8 mouse cellular contexts compared by ENCODE assay signal in the genomic region with DNA sequence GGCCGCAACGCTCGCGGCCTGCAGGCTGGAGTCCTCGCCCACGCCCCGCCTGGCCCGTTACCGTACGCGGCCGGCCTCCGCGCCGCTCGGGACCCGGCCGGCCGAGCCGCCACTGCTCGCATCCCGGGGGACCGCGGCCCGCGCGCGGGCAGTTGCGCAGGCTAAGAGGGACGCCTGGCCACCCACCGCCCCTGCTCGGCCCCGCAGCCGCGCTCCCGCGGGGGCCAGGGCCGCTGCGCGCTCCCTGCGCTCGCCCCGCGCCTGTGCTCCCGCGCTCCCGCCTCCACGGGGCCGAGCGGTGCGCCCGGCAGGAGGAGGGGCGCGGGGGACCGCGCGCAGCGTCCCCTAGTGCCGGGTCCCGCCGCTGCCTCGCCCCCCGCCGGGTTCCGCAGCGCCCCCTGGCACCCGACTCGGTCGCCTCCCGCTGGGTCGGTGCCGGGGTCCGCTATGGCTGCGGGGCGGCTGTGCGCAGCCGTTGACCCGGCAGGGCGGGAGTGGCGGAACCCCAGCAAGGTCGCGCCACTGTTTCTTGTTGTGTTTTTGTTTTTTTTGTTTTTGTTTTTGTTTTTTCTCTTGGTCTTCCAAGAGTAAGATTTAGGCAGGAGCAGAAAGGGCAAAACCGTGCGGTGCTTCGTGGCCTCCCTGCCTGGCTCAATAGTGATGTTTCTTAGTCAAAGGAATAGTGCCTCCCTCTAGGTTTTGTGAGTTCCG. TPM values are rescaled to one million over a fixed set of nuclear protein-coding genes. Genes with fewer than 3 reads are reported as not detected.
DNase-seq lines count a peak whose midpoint lies in the region; ATAC-seq and TF ChIP-seq lines count a peak whose summit lies in the region.

A gene (minus strand): TSS at position 335 of the 711 bp plus-strand sequence.

- peaks cover 0 to 34% of the 10 kb centered on the region in 2 experiments; a peak in 2 of 4 replicates for H3K36me3 ChIP-seq in MEL (ENCODE audit: control insufficient read depth in 1 of 2, insufficient read depth in 2 of 2, low read length in 2 of 2)
- peaks cover 25% of the 10 kb centered on the region for H3K36me3 ChIP-seq in hindbrain, embryonic 13.5 days

- H3K4me3 ChIP-seq in MEL (ENCODE audit: control insufficient read depth in 1 of 2, insufficient read depth in 1 of 2, low read depth in 2 of 2, low read length in 2 of 2), result peak within 1 kb of the TSS; percentile 80 to 85
- peak within 1 kb of the TSS; percentile 83 for H3K4me3 ChIP-seq in hindbrain, embryonic 13.5 days

- peaks cover 8 to 52% of the 10 kb centered on the region in 2 experiments for H3K4me1 ChIP-seq in MEL (ENCODE audit: control insufficient read depth in 1 of 2, insufficient read depth in 2 of 2, low read length in 2 of 2)
- H3K4me1 ChIP-seq in hindbrain, embryonic 13.5 days (replicated peaks), result peaks cover 22% of the 10 kb centered on the region

- H3K9me3 ChIP-seq in MEL (replicated peaks; ENCODE audit: insufficient read depth, low read length), result no peaks in the 10 kb centered on the region
- no peaks in the 10 kb centered on the region for H3K9me3 ChIP-seq in hindbrain, embryonic 13.5 days

- H3K27me3 ChIP-seq in MEL (ENCODE audit: control insufficient read depth in 1 of 2, insufficient read depth in 2 of 2, low read length in 2 of 2), result no peaks in the 10 kb centered on the region
- no peaks in the 10 kb centered on the region for H3K27me3 ChIP-seq in hindbrain, embryonic 13.5 days

- DNase-seq in MEL (ENCODE audit: low read depth, low spot score), result peak; percentile 69
- DNase-seq in cerebellum, adult 8-10 months, result peak; percentile 74
- DNase-seq in frontal cortex, postnatal 36 days (ENCODE audit: low spot score in 2 of 2), result peak; percentile 73 to 74
- peak; percentile 83 to 84 for DNase-seq in layer of hippocampus, postnatal 36 days
- DNase-seq in lung, postnatal 25 days (ENCODE audit: low spot score), result peak; percentile 71
- peak; percentile 66 for DNase-seq in retina, adult 2 months (ENCODE audit: low read depth, low spot score)
- DNase-seq in thymus, postnatal 25 days, result peak; percentile 93

- peak within 1 kb of the TSS; percentile 74 for H3K4me2 ChIP-seq in hindbrain, embryonic 13.5 days

- TF ChIP-seq POLR2A in MEL (IDR thresholded peaks at IDR 0.05; ENCODE audit: control insufficient read depth in 1 of 2, insufficient read depth in 1 of 2, low read depth in 1 of 2, low read length in 2 of 2, poor library complexity in 1 of 2), result peak in 1 of 2 experiments; percentile 26; a peak in 1 of 4 replicates

- H3K79me2 ChIP-seq in MEL (ENCODE audit: control insufficient read depth, insufficient read depth, low read length, poor library complexity), result peaks cover 3% of the 10 kb centered on the region; the same call in 1 of the 2 replicates

- peak; percentile 67 for ATAC-seq in hindbrain, embryonic 13.5 days (ENCODE audit: low FRiP score)

- H3K9ac ChIP-seq in MEL (ENCODE audit: control insufficient read depth, low read depth, low read length, poor library complexity, severe bottlenecking), result peak within 1 kb of the TSS; percentile 88
- peak within 1 kb of the TSS; percentile 93 for H3K9ac ChIP-seq in hindbrain, embryonic 13.5 days

- TF ChIP-seq EP300 in MEL (IDR thresholded peaks at IDR 0.05; ENCODE audit: low read depth in 1 of 2, low read length in 2 of 2), result no peak

- H3K27ac ChIP-seq in MEL (ENCODE audit: control insufficient read depth, low read depth, low read length), result peak within 1 kb of the TSS; percentile 70
- peak within 1 kb of the TSS; percentile 90 for H3K27ac ChIP-seq in hindbrain, embryonic 13.5 days

- TF ChIP-seq RAD21 in MEL (IDR thresholded peaks at IDR 0.05; ENCODE audit: low read depth, low read length), result no peak

- under 1% methylated on average over 68 of the region's 86 CpGs for WGBS in hindbrain, embryonic 13.5 days

- TF ChIP-seq CTCF in MEL (IDR thresholded peaks at IDR 0.05 in 2 of 3, conservative IDR thresholded peaks at IDR 0.05 in 1 of 3; ENCODE audit: control insufficient read depth in 1 of 3, insufficient read depth in 1 of 3, low read depth in 2 of 3, low read length in 3 of 3, poor library complexity in 1 of 3, severe bottlenecking in 1 of 3), result peak in 2 of 3 experiments; percentile 90 to 96; a peak in 5 of 6 replicates

TF ChIP-seq in MEL, 35 proteins besides CTCF, POLR2A, EP300 and RAD21:
- TF ChIP-seq NRF1 (IDR thresholded peaks at IDR 0.05; ENCODE audit: insufficient read depth, low read depth, low read length, poor library complexity, severe bottlenecking) (peak; percentile 49), KAT2A (conservative IDR thresholded peaks at IDR 0.05; ENCODE audit: low read depth, low read length) (no peak), MYC (IDR thresholded peaks at IDR 0.05; ENCODE audit: low read depth, low read length) (no peak), BHLHE40 (IDR thresholded peaks at IDR 0.05; ENCODE audit: borderline replicate concordance, low read depth, low read length) (no peak), E2F4 (IDR thresholded peaks at IDR 0.05; ENCODE audit: borderline replicate concordance, low read depth, low read length) (no peak), TCF12 (IDR thresholded peaks at IDR 0.05; ENCODE audit: low read depth, low read length) (peak; percentile 52; the same call in 1 of the 2 replicates), ETS1 (IDR thresholded peaks at IDR 0.05; ENCODE audit: low read depth, low read length) (0 out of 2 replicates have a peak, but pooled peaks have one; percentile 17), JUND (IDR thresholded peaks at IDR 0.05; ENCODE audit: low read depth, low read length) (no peak), SMC3 (IDR thresholded peaks at IDR 0.05; ENCODE audit: low read depth, low read length) (peak; percentile 36), HCFC1 (IDR thresholded peaks at IDR 0.05; ENCODE audit: low read depth, low read length) (no peak), ZKSCAN1 (IDR thresholded peaks at IDR 0.05; ENCODE audit: low read depth, low read length) (no peak), MAZ (IDR thresholded peaks at IDR 0.05; ENCODE audit: low read depth, low read length) (peak; percentile 66; the same call in 1 of the 2 replicates), POLR2AphosphoS2 (IDR thresholded peaks at IDR 0.05; ENCODE audit: low read length) (no peak), UBTF (IDR thresholded peaks at IDR 0.05; ENCODE audit: borderline replicate concordance, insufficient read depth, low read depth, low read length) (0 out of 2 replicates have a peak, but pooled peaks have one; percentile 67), POLR2AphosphoS5 (IDR thresholded peaks at IDR 0.05; ENCODE audit: borderline replicate concordance, low read depth, low read length) (no peak), GABPA (IDR thresholded peaks at IDR 0.05; ENCODE audit: low read depth, low read length) (no peak), MEF2A (IDR thresholded peaks at IDR 0.05; ENCODE audit: extremely low read depth, insufficient replicate concordance, low read depth, low read length, poor library complexity, severe bottlenecking) (no peak), NELFE (IDR thresholded peaks at IDR 0.05; ENCODE audit: low read depth, low read length) (no peak; the same call in 1 of the 2 replicates), RCOR1 (IDR thresholded peaks at IDR 0.05; ENCODE audit: low read depth, low read length) (0 out of 2 replicates have a peak, but pooled peaks have one; percentile 12), USF1 (IDR thresholded peaks at IDR 0.05; ENCODE audit: low read depth, low read length) (no peak)

RNA-seq across cellular contexts. Expression of the gene that starts here (rescaled TPM):
- 17.4 and 19.2 TPM in 2 replicates for total RNA-seq in MEL (2012; rRNA removed)
- polyA plus RNA-seq in MEL (2012; ENCODE audit: insufficient read depth in 1 of 2, insufficient read length in 2 of 2, low read depth in 1 of 2, low replicate concordance in 2 of 2, missing spikeins in 1 of 2), result 10 to 100 TPM in 1 of 2 experiments, not detected in 1; 38.6 TPM
- 20.8 and 23.4 TPM in 2 replicates for polyA plus RNA-seq in hindbrain, embryonic 13.5 days (2015; fragmentation: Nextera tagmentation; extraction: Ambion mirVana)
- total RNA-seq in layer of hippocampus, postnatal 36 days (2021), result 100 to 1,000 TPM; 144 to 156 TPM

Comparison
In these comparisons a context has a peak if more than half of its experiments do, and no peak if none do; other contexts are left out.
1. Peak in every context shown above with its lines: DNase-seq, ATAC-seq, H3K4me3 ChIP-seq and H3K27ac ChIP-seq.